Mouse (Mus musculus) large intestine, adult 2 months (tissue): ENCODE results near the gene Adgrl3. TPM values are rescaled to one million over a fixed set of nuclear protein-coding genes. Genes with fewer than 3 reads are reported as not detected.

Experiments used
- DNase-seq: peaks from one replicate; pipeline ENCODE4 v3.0.0-alpha.2; 2012; ENCODE audit warnings: low read depth, low spot score
- WGBS: fragments of 180-500 bp; shearing (Covaris S2); methylation state at CpG from one replicate; pipeline ENCODE4 v1.1.7; 2018; 5-methylcytosine and 5-hydroxymethylcytosine counted together
- polyA plus RNA-seq: library from polyadenylated mRNA; depleted of rRNA; stranded (reverse); fragments of >200 nt; gene quantifications from 2 replicates; pipeline ENCODE4 v1.2.3, GENCODE M21; 2012

Gene Adgrl3
- polyA plus RNA-seq, 1 experiment, result 1.4 TPM

DNA sequence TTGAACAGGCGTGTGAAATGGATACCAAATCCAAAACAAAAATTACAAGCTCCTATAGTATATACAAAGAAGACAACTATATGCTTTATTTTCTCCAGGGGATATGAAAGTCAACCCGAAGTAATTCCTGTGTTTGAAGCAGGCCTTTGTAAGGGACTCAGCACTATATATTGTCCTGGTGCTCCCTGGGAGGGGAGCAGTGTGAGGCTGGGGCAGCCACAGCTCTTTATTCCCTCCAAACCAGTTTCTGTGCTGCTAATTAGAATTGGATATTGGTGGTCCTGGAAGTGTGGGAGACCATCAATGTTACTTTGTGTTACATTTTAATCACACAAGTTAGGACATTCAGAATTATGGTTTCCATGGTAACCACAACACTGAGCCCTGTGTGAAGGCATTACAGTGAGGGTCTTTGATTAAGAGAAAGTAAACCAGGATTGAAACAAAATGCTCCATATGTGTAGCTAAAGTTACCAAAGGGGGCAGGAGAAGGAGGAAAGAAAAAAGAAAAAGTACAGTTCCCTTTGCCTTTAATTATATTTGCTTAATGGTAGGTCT is 198.6 kb downstream of the Adgrl3 start:
- WGBS, result 67% methylated on average over 2 of the region's 2 CpGs
- no peak for DNase-seq

DNA sequence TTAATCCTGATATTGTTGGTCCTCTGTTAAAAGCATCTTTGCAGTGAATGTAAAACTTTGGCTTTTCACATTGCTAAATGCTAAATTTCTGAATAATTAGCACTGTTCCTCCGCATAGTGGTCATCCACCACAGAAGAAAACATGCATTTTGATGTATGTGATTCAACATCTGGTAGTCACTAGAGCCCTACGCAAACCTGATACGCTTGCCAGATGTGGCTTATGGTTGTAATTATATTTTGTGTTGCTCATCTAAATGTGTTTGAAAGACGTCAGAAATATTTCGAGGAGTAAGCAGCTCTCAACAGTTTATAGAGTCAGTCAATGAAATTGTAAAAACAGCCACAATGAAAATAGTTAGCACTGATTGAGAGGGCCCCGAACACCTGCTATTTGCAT is 204.5 kb downstream of the Adgrl3 start:
- no peak for DNase-seq
- WGBS, result 80% methylated on average over 6 of the region's 6 CpGs

DNA sequence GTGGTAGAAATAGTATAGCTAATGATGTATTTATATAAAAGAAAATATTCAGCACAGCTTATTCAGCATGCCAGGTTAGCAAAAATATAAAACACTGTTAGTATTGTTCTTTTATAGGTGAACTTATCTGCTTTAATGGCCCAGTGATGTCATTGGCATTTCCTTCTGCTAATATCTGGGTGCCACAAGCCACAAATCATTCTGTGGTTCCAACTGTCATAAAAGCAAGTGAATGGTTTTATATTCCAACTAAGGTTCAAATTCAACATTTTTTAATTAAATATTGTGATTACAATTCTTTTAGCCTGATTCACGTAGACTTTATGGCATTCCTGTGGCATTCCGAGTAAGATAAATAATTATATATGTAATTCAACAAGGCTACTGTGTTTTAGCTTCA is 205.5 kb downstream of the Adgrl3 start:
- no peak for DNase-seq
- WGBS, result 54% methylated on average over 2 of the region's 2 CpGs

DNA sequence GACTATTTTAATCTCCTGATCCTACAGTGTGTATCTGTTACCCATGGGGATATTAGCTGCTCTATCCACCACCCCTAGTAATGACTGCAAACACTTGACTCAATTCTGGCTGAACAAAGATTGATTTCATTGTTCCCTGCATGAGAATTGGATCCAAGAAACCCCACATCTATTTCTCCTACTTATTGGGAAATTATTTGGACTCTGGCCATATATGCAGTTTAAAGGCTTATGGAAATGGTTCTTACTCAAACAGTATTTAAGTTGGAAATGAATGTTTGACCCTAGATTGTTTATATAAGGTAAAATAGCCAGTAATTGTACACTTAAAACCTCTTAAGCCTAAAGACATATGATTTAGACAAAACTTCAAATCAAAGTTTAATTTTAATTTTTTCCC is 207.3 kb downstream of the Adgrl3 start:
- DNase-seq, result no peak

DNA sequence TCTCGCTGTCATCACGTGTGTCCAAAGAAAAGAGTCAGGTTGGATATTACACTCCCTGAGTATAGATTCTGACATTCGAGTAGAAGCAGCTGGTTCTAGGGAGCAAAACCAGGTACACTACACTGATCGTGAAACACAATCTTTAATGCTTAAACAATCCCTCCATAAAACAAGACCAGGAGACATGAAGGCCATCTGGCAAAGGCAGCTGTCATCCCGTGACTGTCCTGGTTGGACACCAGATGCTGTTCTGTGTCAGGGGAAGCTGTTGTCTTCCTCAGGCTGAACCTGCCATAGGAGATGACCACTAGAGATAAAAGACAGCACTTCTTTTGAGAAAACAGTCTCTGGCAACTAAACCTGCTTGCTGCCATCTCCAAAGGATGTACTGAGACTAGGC is 228.8 kb downstream of the Adgrl3 start:
- 58% methylated on average over 5 of the region's 5 CpGs for WGBS
- no peak for DNase-seq

DNA sequence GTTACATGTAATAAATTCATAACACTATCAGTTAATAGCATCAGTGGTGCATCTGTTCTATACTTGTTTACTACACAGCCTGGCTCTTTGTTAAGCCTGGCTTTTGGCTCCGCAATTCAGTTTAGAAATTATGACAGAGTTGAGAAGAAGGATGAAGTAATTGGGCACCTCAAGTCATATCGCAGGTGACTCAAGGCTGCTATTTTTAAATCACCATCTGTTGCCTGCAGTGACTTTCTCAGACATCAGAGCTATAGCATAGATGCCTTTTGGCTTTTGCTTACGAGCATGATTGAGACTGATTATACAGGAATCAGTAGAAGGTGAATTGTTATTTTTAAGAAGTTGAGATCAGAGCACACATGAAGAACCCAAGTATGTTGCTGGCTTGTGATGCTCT is 236.2 kb downstream of the Adgrl3 start:
- no peak for DNase-seq
- 86% methylated on average over 3 of the region's 3 CpGs for WGBS

DNA sequence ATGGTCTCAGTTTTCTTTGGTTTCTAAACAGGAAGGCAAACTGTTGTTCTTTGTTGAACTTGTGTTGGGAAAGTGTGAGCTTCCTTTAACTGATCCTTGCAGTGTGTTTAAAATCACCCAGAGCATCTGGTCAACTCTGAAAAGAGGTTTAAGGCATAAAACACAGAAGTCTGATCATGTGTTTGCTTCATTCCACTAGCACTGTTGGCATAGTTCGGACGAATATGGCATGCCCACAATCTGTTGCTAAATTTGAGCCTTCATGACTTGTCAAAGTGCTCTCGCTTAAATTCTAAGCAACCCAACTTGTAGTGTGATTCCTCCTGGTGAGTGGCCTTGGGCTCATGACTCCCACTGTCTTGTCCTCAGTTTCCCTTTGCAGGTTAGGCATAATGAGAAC is 249.8 kb downstream of the Adgrl3 start:
- no peak for DNase-seq
- WGBS, result 86% methylated on average over 3 of the region's 3 CpGs

DNA sequence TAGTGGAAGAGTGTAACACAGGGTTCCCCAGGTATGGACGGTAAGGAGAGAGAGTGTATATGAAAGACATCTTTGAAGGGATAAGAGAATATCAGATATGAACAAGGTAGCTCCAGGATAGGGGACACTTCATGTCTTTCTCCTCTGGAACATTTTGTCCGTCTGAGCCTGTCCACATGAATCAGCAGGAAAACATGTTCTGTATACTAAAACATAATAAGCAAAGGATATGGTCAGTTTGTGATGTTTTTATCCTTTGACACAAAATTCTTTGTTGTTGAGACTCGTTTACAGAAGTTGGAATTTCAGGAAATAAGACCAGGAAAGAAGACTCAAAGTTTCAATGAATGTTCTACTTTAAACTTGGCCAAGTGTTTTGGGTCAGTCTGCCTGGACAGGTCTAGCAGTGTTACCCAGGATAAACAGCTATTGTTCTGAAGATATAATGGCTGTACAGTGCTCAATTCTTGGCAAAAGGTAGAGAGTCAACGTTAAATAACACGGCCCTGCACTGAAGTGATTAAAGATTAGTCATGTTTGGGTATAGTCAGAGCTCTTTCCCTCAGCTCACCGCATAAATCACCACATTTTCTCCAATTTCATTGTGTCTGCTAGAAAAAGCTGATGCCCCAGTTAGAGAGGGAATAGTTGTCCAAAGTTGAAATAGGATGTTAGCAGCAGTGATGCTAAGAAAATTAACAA is 255.6 kb downstream of the Adgrl3 start:
- no peak for DNase-seq
- 47% methylated on average over 6 of the region's 6 CpGs for WGBS

DNA sequence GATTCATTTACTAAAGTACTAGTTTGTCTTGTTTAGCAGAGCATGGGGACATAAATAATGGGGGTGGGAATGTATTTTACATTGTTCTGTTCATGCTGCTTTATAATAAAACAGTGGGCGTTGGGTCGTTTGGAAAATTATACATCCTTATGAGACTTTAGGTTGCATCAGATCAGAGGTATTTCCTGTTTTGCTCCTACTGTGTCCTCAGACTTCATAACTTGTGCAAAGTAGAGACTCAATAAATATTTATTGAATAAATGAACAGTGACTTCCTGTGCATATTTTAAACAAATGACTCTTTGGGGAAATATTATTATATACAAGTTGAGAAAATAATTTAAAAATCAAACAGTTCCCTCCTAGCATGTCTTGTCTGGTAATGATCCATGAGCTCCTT is 259.3 kb downstream of the Adgrl3 start:
- WGBS, result 29% methylated on average over 2 of the region's 2 CpGs
- DNase-seq, result no peak

DNA sequence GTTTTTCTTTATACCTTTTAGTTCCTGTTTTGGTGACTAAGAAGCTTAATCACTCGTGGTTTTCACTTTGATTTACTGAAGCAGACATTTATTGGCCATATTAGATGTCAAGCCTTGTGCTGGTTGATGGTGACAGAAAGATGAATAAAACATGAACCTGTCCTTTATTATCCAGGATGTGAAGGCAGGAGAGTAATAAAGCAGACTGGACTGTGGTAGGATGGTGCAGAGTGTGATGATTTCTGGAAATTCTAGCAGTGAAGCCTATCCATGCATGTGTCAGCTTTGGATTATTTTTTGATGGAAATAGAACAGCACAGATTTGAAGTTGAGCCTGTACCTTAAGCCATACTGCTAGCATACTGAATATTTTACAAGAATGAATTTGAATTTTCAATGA is 265.7 kb downstream of the Adgrl3 start:
- WGBS, result 21% methylated on average over 1 of the region's 1 CpGs
- DNase-seq, result no peak

DNA sequence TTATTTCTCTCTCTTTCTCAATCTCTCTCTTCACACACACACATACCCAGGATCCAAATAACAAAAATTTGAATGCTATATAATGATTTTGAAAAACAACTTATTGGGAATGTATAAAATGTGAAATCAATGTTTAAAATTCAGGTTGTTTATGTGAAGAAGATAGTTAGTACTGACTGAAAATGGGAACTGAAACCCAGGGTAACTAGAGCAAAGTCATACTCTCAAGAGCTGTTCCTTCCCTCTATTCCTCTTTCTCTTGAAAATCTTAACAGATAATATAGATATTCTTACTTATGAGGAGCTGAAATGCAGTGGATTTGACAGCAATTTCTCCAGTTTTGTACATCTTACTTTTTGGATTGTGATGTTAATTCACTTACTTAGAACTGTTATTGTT is 281.9 kb downstream of the Adgrl3 start:
- no peak for DNase-seq

DNA sequence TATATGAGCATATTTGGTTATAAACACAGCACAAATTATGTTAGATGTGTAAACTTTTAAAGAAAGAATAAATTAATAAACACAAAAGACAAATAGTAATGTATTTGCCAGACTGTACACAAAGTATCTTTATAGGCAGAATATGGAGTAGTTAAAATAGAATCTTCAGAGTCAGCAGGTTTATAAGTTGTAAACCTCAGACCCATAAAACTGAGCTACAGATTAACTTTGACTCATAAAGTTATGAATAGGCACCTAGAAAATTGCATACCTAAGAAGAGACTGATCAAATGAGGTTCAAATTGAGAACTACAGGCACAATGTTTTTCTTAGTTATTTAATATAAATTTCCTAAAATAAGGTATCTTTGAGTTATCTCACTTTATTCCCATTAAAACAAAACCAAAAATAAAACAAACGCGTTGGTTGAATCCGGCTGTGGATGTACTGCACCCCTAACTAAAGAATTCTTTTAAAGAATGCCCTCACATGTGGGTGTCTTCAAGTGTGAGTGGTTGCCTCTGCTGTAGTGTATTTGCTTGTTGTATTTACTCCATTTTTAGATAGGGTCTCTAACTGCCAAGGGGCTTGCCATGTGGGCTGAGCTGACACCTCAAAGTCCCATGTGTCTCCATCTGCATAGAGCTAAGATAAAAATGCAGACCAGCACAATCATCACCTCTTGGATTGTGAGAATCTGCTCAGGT is 297.6 kb downstream of the Adgrl3 start:
- 41% methylated on average over 3 of the region's 3 CpGs for WGBS

DNA sequence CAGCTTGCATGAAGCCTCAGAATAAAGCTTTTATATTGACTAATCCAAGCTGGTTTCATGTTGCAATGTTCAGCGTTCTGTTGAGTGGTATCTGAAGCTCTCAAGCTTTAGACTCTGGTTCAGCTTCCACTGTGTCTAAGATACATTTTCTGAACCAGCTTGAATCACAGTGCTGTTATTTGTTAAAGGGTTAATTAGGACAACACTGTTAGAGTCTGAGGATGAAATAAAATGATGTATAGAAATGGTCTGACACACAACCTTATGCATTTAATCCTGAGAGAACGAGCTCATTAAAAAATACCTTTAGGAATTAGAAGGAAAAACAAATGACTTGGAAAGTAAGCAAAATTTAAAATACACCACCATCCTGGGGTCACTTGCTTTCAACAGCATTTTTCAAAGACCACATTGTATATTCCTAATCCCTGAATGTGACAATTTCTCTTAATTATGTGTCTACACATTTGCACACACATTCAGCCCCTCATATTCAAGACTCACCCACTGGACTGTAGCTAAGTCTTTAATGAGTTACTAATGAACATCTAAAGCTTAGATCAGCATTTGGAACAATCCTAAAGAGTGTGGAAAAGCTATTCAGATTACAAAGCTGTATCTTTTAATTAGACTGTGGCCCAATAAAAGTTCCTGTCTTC is 301.5 kb downstream of the Adgrl3 start:
- 88% methylated on average over 2 of the region's 2 CpGs for WGBS
- no peak for DNase-seq

More for the DNA sequence above, 297.6 kb downstream of the Adgrl3 start:
- no peak for DNase-seq

DNA sequence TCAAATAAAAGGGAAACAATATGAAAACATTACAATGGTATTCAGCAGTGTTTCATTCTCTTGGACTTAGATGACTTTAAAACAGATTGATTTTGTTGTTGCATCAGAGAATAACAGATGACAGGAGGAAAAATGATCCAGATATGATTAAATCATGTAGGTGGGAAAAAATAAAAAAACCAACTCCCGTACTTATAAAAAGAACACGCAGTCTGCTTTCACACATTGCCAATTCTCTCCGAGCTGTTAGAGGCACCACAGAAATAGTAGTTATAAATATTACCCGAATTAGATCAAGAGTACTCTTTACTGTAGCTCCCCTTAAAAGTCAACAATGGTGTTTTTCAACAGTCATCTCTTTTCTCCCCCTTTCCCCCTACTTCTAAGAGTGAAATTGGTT is 302.1 kb downstream of the Adgrl3 start:
- WGBS, result 80% methylated on average over 4 of the region's 4 CpGs
- DNase-seq, result no peak

DNA sequence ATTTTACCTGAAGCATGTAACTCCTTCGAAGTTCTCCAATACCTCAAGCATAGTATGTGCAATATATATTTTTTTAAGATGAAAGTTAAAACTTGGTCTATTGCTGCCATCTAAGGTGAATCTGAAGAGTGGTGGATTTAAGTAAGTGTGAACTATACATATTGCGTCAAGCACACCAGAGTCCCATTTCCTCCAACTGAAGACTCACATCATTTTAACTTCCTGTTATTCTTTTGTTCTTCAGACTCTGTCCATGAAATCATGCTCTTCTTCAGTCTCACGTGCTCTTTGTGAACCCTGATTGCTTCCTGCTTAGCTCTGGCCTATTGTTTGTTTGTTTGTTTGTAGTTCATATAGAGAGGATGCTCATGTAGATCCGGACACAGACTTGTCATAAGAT is 307.0 kb downstream of the Adgrl3 start:
- no peak for DNase-seq
- 69% methylated on average over 4 of the region's 4 CpGs for WGBS

DNA sequence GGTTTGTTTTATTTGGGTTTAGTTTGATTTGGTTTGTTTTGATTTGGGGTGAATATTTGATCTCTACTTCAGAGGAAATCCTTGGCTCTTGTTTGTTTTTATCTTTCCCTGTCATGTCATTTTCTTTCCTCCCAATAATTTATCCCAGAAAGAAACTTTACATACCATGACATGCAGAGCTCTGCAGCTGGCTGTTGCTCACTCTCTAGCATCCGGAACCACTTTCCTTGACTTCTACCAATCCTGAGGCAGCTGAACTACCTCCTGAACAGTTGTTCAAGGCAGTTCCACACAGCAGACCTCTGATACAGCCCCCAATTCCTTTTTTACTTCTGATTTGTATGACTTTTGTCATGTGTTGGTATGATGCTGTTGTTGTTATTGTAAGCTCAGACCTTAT is 307.5 kb downstream of the Adgrl3 start:
- 84% methylated on average over 1 of the region's 1 CpGs for WGBS

DNA sequence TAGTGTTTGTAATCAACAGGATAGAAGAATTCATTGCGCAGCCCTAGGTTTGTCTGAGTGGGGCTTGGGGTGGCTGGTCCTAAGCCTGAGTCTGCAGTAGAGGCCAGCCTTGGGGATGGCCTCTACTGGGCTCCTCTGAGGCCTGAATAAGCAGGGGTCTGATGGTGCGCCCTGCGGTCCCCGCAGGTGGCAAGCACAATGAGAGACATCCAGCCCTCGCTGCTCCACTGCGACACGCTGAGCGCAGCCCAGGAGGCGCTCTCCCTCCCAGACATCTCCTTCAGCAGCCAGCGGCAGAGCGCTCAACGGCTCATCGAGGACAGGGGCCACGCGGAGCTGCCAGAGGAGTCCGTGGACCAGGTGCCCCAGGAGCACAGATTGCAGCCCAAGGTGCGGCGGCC is 309.6 kb downstream of the Adgrl3 start:
- no peak for DNase-seq
- WGBS, result 40% methylated on average over 18 of the region's 18 CpGs

More for the DNA sequence above, 307.5 kb downstream of the Adgrl3 start:
- no peak for DNase-seq

DNA sequence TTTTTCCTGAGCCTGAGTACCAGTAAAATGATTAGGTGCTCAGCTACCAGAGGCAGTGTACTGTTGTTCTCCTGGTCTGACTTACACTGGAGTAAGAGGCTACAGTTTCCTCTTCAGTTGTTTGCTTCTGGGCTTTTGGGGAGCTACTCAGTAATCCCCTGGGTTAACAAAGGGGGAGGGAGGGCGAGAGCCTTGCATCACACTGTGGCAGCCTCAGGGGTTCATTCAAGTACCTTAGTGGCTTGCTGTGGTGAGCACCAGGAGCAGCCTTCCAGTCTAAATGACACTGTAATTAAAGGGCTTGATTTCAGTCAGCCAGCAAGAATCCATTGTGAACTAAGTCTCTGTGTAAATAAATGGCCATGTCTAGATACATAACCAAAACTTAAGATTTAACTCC is 324.4 kb downstream of the Adgrl3 start:
- 67% methylated on average over 1 of the region's 1 CpGs for WGBS
- DNase-seq, result no peak

DNA sequence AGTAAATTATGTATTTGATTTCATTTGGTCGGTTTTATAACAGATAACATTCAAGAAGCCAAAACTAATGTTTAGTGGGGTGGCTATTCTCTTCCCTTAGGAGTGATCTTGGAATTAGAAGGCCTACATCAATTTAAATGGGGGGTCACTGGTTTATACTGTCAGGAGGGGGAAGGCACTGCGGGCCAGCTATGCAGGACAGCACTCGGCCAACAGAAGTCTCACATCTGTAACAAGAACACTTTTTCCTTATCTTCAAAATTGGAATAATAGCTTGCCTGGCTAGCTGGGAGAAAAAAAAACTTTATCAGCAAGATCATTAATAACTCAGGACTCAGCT is 325.1 kb downstream of the Adgrl3 start:
- DNase-seq, result no peak
- 61% methylated on average over 3 of the region's 3 CpGs for WGBS

DNA sequence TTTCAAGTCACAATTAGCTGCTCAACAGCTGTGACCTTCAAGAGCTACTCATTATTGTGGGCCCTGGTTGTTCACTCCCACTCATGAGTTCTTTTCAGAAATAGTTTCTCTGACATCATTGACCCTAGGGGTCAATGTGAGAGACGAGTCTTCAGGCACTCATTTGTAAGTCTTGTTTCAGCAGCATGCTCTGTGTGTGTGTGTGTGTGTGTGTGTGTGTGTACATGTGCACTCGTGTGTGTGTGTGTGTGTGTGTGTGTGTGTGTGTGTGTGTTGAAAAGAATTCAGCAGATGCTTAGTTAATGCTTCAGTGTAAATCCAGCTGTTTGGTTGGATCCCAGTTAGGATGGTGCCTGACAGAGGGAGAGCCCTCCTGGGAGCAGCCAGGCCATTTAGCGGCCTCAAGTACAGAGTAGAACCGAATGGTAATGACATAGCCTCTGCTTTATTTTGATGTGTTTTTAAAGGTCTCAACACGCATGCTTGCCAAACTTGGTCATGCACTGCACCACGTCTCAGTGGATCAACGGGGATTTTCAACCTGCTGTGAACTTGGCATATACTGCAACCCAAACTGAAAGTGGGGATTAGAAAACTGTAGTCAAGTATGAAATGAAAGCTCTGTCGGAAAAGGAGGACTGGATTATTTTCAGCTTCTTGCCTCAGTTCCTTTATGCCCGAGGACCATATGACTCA is 325.6 kb downstream of the Adgrl3 start:
- 65% methylated on average over 9 of the region's 9 CpGs for WGBS
- no peak for DNase-seq
